Mouse (Mus musculus) intestine, embryonic 15.5 days (tissue): ENCODE results near the gene Dazap2. TPM values are rescaled to one million over a fixed set of nuclear protein-coding genes. Genes with fewer than 3 reads are reported as not detected.

Experiments used
- ATAC-seq: fragments of 200-750 bp; cut with Nextera tagmentation; 2 replicates; pipeline ENCODE4 v1.8.0; 2017; ENCODE audit warnings: moderate TSS enrichment, moderate library complexity
- H3K27ac ChIP-seq: fragments of 300-500 bp; sonication (generic); 2 replicates; pipeline ENCODE4 v1.5.1; 2015; ENCODE audit warnings: mild to moderate bottlenecking, inconsistent platforms
- H3K27me3 ChIP-seq: fragments of 300-500 bp; sonication (generic); replicated peaks from 2 replicates; pipeline ENCODE4 v1.6.1; 2015; ENCODE audit warnings: inconsistent platforms
- H3K36me3 ChIP-seq: fragments of 300-500 bp; sonication (generic); 2 replicates; pipeline ENCODE4 v1.6.1; 2015; ENCODE audit warnings: inconsistent platforms
- H3K4me1 ChIP-seq: fragments of 300-500 bp; sonication (generic); replicated peaks from 2 replicates; pipeline ENCODE4 v1.6.1; 2015; ENCODE audit warnings: inconsistent platforms
- H3K4me2 ChIP-seq: fragments of 300-500 bp; sonication (generic); replicated peaks from 2 replicates; pipeline ENCODE4 v1.6.1; 2015; ENCODE audit warnings: mild to moderate bottlenecking, inconsistent platforms
- H3K4me3 ChIP-seq: fragments of 300-500 bp; sonication (generic); replicated peaks from 2 replicates; pipeline ENCODE4 v1.5.1; 2015; ENCODE audit warnings: inconsistent platforms
- H3K9ac ChIP-seq: fragments of 300-500 bp; sonication (generic); 2 replicates; pipeline ENCODE4 v1.6.1; 2015; ENCODE audit warnings: inconsistent platforms
- H3K9me3 ChIP-seq: fragments of 300-500 bp; sonication (generic); 2 replicates; pipeline ENCODE4 v1.6.1; 2016; ENCODE audit warnings: inconsistent platforms
- WGBS: fragments of 180-500 bp; shearing (Covaris S2); methylation state at CpG from one replicate; pipeline ENCODE4 v1.1.7; 2015; 5-methylcytosine and 5-hydroxymethylcytosine counted together
- polyA plus RNA-seq: library from polyadenylated mRNA; unstranded; fragments of >200 nt; fragmentation: Nextera tagmentation; extraction: Ambion mirVana; gene quantifications from 2 replicates; pipeline ENCODE4 v1.2.1, GENCODE M21; 2015

Dazap2 gene
- polyA plus RNA-seq, 1 experiment from 2014 or later: 263 TPM

- Histone ChIP-seq H3K9ac (no peak overlapping the region), H3K36me3 (no peaks in the 10 kb centered on the region), H3K27ac (no peak overlapping the region), H3K27me3 (peaks cover 14% of the 10 kb centered on the region), H3K4me3 (no peak overlapping the region), H3K9me3 (no peaks in the 10 kb centered on the region), H3K4me1 (peaks cover 11% of the 10 kb centered on the region), H3K4me2 (no peak overlapping the region)
- no peak for ATAC-seq
- WGBS: 78% methylated on average over 12 of the region's 12 CpGs
Observed at GRCm38 (mm10) chr15:100631454-100632170, 16.5 kb downstream of the Dazap2 start.

- Histone ChIP-seq H3K27me3 (peaks cover 21% of the 10 kb centered on the region), H3K4me1 (peaks cover 14% of the 10 kb centered on the region), H3K9ac (no peak overlapping the region), H3K9me3 (no peaks in the 10 kb centered on the region), H3K4me2 (peak overlapping the region; percentile 5; the same call in 1 of the 2 replicates), H3K4me3 (no peak overlapping the region), H3K27ac (no peak overlapping the region), H3K36me3 (no peaks in the 10 kb centered on the region)
- 64% methylated on average over 5 of the region's 5 CpGs for WGBS
- ATAC-seq: peak; percentile 13; the same call in 1 of the 2 replicates
Observed at GRCm38 (mm10) chr15:100632323-100632722, 17.2 kb downstream of the Dazap2 start.

GRCm38 (mm10) chr15:100633341-100633740 is 18.2 kb downstream of the Dazap2 start:
- Histone ChIP-seq H3K36me3 (no peaks in the 10 kb centered on the region), H3K27me3 (peaks cover 28% of the 10 kb centered on the region), H3K27ac (no peak overlapping the region; the same call in 1 of the 2 replicates), H3K4me3 (no peak overlapping the region), H3K4me1 (peaks cover 6% of the 10 kb centered on the region; the same call in 1 of the 2 replicates), H3K4me2 (no peak overlapping the region), H3K9ac (no peak overlapping the region), H3K9me3 (no peaks in the 10 kb centered on the region)
- 78% methylated on average over 10 of the region's 10 CpGs for WGBS
- ATAC-seq: no peak

GRCm38 (mm10) chr15:100635239-100635638 is 20.1 kb downstream of the Dazap2 start:
- H3K36me3 ChIP-seq: no peaks in the 10 kb centered on the region
- 18% methylated on average over 9 of the region's 9 CpGs for WGBS
- H3K9me3 ChIP-seq: no peaks in the 10 kb centered on the region
- H3K9ac ChIP-seq: no peak overlapping the region
- H3K4me1 ChIP-seq: peaks cover 3% of the 10 kb centered on the region; the same call in 1 of the 2 replicates
- H3K27ac ChIP-seq: no peak overlapping the region
- peak overlapping the region; percentile 94 for H3K4me2 ChIP-seq
- no peak for ATAC-seq
- H3K4me3 ChIP-seq: peak overlapping the region; percentile 63
- peaks cover 28% of the 10 kb centered on the region for H3K27me3 ChIP-seq

- peak overlapping the region; percentile 77 for H3K27ac ChIP-seq
- H3K9ac ChIP-seq: peak overlapping the region; percentile 71
- peaks cover 28% of the 10 kb centered on the region for H3K27me3 ChIP-seq
- H3K9me3 ChIP-seq: no peaks in the 10 kb centered on the region
- no peak for ATAC-seq
- WGBS: 2% methylated on average over 38 of the region's 38 CpGs
- no peaks in the 10 kb centered on the region for H3K36me3 ChIP-seq
- peak overlapping the region; percentile 94 for H3K4me2 ChIP-seq
- peak overlapping the region; percentile 63 for H3K4me3 ChIP-seq
- peaks cover 3% of the 10 kb centered on the region; the same call in 1 of the 2 replicates for H3K4me1 ChIP-seq
Observed at GRCm38 (mm10) chr15:100635851-100636645, 20.9 kb downstream of the Dazap2 start.

- Histone ChIP-seq H3K36me3 (no peaks in the 10 kb centered on the region), H3K4me3 (peak within 1 kb of the TSS; percentile 63), H3K4me1 (peaks cover 3% of the 10 kb centered on the region; the same call in 1 of the 2 replicates), H3K27me3 (peaks cover 28% of the 10 kb centered on the region), H3K4me2 (peak within 1 kb of the TSS; percentile 94), H3K9me3 (no peaks in the 10 kb centered on the region), H3K9ac (peak within 1 kb of the TSS; percentile 71), H3K27ac (peak within 1 kb of the TSS; percentile 77)
- WGBS: under 1% methylated on average over 75 of the region's 77 CpGs
- ATAC-seq: peak; percentile 79
Observed at GRCm38 (mm10) chr15:100636700-100637501, 21.8 kb downstream of the Dazap2 start, which contains the start of gene Smagp. Smagp (minus strand) TSS chr15:100636940.

- peak overlapping the region; percentile 63; the same call in 1 of the 2 replicates for H3K4me3 ChIP-seq
- H3K4me1 ChIP-seq: peaks cover 3% of the 10 kb centered on the region; the same call in 1 of the 2 replicates
- no peak overlapping the region for H3K27ac ChIP-seq
- peaks cover 28% of the 10 kb centered on the region for H3K27me3 ChIP-seq
- H3K9ac ChIP-seq: no peak overlapping the region
- H3K9me3 ChIP-seq: no peaks in the 10 kb centered on the region
- peak overlapping the region; percentile 94 for H3K4me2 ChIP-seq
- H3K36me3 ChIP-seq: no peaks in the 10 kb centered on the region
- no peak for ATAC-seq
- WGBS: 19% methylated on average over 6 of the region's 6 CpGs
Observed at GRCm38 (mm10) chr15:100637661-100638060, 22.5 kb downstream of the Dazap2 start.

GRCm38 (mm10) chr15:100639972-100640750 is 25.0 kb downstream of the Dazap2 start:
- H3K9me3 ChIP-seq: no peaks in the 10 kb centered on the region
- H3K9ac ChIP-seq: no peak overlapping the region
- 0 out of 2 replicates have a peak, but pooled peaks cover 3% of the 10 kb centered on the region for H3K4me1 ChIP-seq
- H3K36me3 ChIP-seq: no peaks in the 10 kb centered on the region
- no peak overlapping the region for H3K4me3 ChIP-seq
- no peak overlapping the region for H3K27ac ChIP-seq
- no peak overlapping the region for H3K4me2 ChIP-seq
- H3K27me3 ChIP-seq: peaks cover 26% of the 10 kb centered on the region
- WGBS: 57% methylated on average over 16 of the region's 16 CpGs
- ATAC-seq: no peak; the same call in 1 of the 2 replicates

GRCm38 (mm10) chr15:100641226-100641810 is 26.2 kb downstream of the Dazap2 start:
- no peak overlapping the region for H3K4me2 ChIP-seq
- no peaks in the 10 kb centered on the region for H3K36me3 ChIP-seq
- no peak for ATAC-seq
- H3K4me1 ChIP-seq: 0 out of 2 replicates have a peak, but pooled peaks cover 3% of the 10 kb centered on the region
- no peak overlapping the region for H3K4me3 ChIP-seq
- no peaks in the 10 kb centered on the region for H3K9me3 ChIP-seq
- peaks cover 17% of the 10 kb centered on the region for H3K27me3 ChIP-seq
- H3K9ac ChIP-seq: no peak overlapping the region
- 66% methylated on average over 12 of the region's 16 CpGs for WGBS
- H3K27ac ChIP-seq: no peak overlapping the region

- no peak for ATAC-seq
- Histone ChIP-seq H3K4me1 (no peaks in the 10 kb centered on the region), H3K9ac (no peak overlapping the region), H3K9me3 (no peaks in the 10 kb centered on the region), H3K4me3 (no peak overlapping the region), H3K27me3 (peaks cover 7% of the 10 kb centered on the region; the same call in 1 of the 2 replicates), H3K36me3 (no peaks in the 10 kb centered on the region), H3K27ac (no peak overlapping the region), H3K4me2 (no peak overlapping the region)
- 90% methylated on average over 7 of the region's 7 CpGs for WGBS
Observed at GRCm38 (mm10) chr15:100642451-100642850, 27.3 kb downstream of the Dazap2 start.

GRCm38 (mm10) chr15:100646161-100646560 is 31.0 kb downstream of the Dazap2 start:
- ATAC-seq: no peak
- Histone ChIP-seq H3K9me3 (no peaks in the 10 kb centered on the region), H3K27me3 (no peaks in the 10 kb centered on the region), H3K4me3 (no peak overlapping the region), H3K9ac (no peak overlapping the region), H3K27ac (no peak overlapping the region), H3K36me3 (no peaks in the 10 kb centered on the region), H3K4me2 (no peak overlapping the region), H3K4me1 (0 out of 2 replicates have a peak, but pooled peaks cover under 1% of the 10 kb centered on the region)
- WGBS: 76% methylated on average over 6 of the region's 6 CpGs
